Mouse (Mus musculus) embryonic facial prominence, embryonic 13.5 days (tissue): ENCODE data around the gene Tmem248. TPM values are rescaled to one million over a fixed set of nuclear protein-coding genes. Genes with fewer than 3 reads are reported as not detected.

Source experiments
- ATAC-seq: fragments of 200-750 bp; cut with Nextera tagmentation; 2 replicates; pipeline ENCODE4 v1.8.0; 2017; ENCODE audit warnings: low read depth; ENCODE audit not compliant: insufficient number of reproducible peaks, insufficient read depth, low FRiP score, low TSS enrichment
- H3K27ac ChIP-seq: fragments of 300-500 bp; sonication (generic); 2 replicates; pipeline ENCODE4 v1.5.1; 2015; ENCODE audit warnings: moderate library complexity, mild to moderate bottlenecking, inconsistent platforms
- H3K27me3 ChIP-seq: fragments of 300-500 bp; sonication (generic); 2 replicates; pipeline ENCODE4 v1.6.1; 2015; ENCODE audit warnings: mild to moderate bottlenecking, inconsistent platforms
- H3K36me3 ChIP-seq: fragments of 300-500 bp; sonication (generic); 2 replicates; pipeline ENCODE4 v1.6.1; 2015; ENCODE audit warnings: mild to moderate bottlenecking, inconsistent platforms
- H3K4me1 ChIP-seq: fragments of 300-500 bp; sonication (generic); 2 replicates; pipeline ENCODE4 v1.6.1; 2015; ENCODE audit warnings: inconsistent platforms
- H3K4me2 ChIP-seq: fragments of 300-500 bp; sonication (generic); 2 replicates; pipeline ENCODE4 v1.6.1; 2015; ENCODE audit warnings: moderate library complexity, mild to moderate bottlenecking, inconsistent platforms
- H3K4me3 ChIP-seq: fragments of 300-500 bp; sonication (generic); 2 replicates; pipeline ENCODE4 v1.5.1; 2015; ENCODE audit warnings: mild to moderate bottlenecking, inconsistent platforms
- H3K9ac ChIP-seq: fragments of 300-500 bp; sonication (generic); 2 replicates; pipeline ENCODE4 v1.6.1; 2015; ENCODE audit warnings: mild to moderate bottlenecking, inconsistent platforms
- H3K9me3 ChIP-seq: fragments of 300-500 bp; sonication (generic); 2 replicates; pipeline ENCODE4 v1.6.1; 2016; ENCODE audit warnings: inconsistent platforms
- WGBS: fragments of 180-500 bp; shearing (Covaris S2); methylation state at CpG from one replicate; pipeline ENCODE4 v1.1.7; 2015; ENCODE audit warnings: mixed read lengths; 5-methylcytosine and 5-hydroxymethylcytosine counted together
- polyA plus RNA-seq: library from polyadenylated mRNA; unstranded; fragments of >200 nt; fragmentation: Nextera tagmentation; extraction: Ambion mirVana; gene quantifications from 2 replicates; pipeline ENCODE4 v1.2.1, GENCODE M21; 2015

Gene Tmem248
- polyA plus RNA-seq, 1 experiment from 2014 or later, result 31.8 TPM

- no peak overlapping the region for H3K27ac ChIP-seq
- 81% methylated on average over 7 of the region's 7 CpGs for WGBS
Measured at GRCm38 (mm10) chr5:130266651-130267050, 49.8 kb downstream of the Tmem248 start.

GRCm38 (mm10) chr5:130267316-130267715 lies 50.4 kb downstream of the Tmem248 start:
- H3K27me3 ChIP-seq, result no peaks in the 10 kb centered on the region
- no peak overlapping the region for H3K27ac ChIP-seq
- no peak overlapping the region for H3K4me2 ChIP-seq
- H3K9me3 ChIP-seq, result no peaks in the 10 kb centered on the region
- no peak overlapping the region for H3K4me3 ChIP-seq
- H3K4me1 ChIP-seq, result no peaks in the 10 kb centered on the region
- no peak for ATAC-seq
- peaks cover 72% of the 10 kb centered on the region for H3K36me3 ChIP-seq
- 89% methylated on average over 1 of the region's 1 CpGs for WGBS
- no peak overlapping the region for H3K9ac ChIP-seq

More at GRCm38 (mm10) chr5:130266651-130267050, 49.8 kb downstream of the Tmem248 start:
- H3K4me2 ChIP-seq, result no peak overlapping the region
- H3K27me3 ChIP-seq, result no peaks in the 10 kb centered on the region
- H3K9ac ChIP-seq, result no peak overlapping the region
- H3K4me3 ChIP-seq, result no peak overlapping the region
- H3K4me1 ChIP-seq, result no peaks in the 10 kb centered on the region
- no peak for ATAC-seq
- no peaks in the 10 kb centered on the region for H3K9me3 ChIP-seq
- peaks cover 69% of the 10 kb centered on the region for H3K36me3 ChIP-seq

GRCm38 (mm10) chr5:130268976-130269375 lies 52.1 kb downstream of the Tmem248 start:
- Histone ChIP-seq H3K27ac (no peak overlapping the region), H3K27me3 (no peaks in the 10 kb centered on the region), H3K4me1 (no peaks in the 10 kb centered on the region), H3K9me3 (no peaks in the 10 kb centered on the region), H3K9ac (no peak overlapping the region), H3K36me3 (peaks cover 76% of the 10 kb centered on the region), H3K4me2 (no peak overlapping the region), H3K4me3 (no peak overlapping the region)
- ATAC-seq, result no peak
- WGBS, result 85% methylated on average over 11 of the region's 11 CpGs

- H3K4me1 ChIP-seq, result no peaks in the 10 kb centered on the region
- H3K9me3 ChIP-seq, result no peaks in the 10 kb centered on the region
- H3K4me3 ChIP-seq, result no peak overlapping the region
- no peak overlapping the region for H3K27ac ChIP-seq
- no peak overlapping the region for H3K9ac ChIP-seq
- peaks cover 73% of the 10 kb centered on the region for H3K36me3 ChIP-seq
- no peak overlapping the region for H3K4me2 ChIP-seq
- no peaks in the 10 kb centered on the region for H3K27me3 ChIP-seq
- WGBS, result 88% methylated on average over 1 of the region's 1 CpGs
- no peak for ATAC-seq
Measured at GRCm38 (mm10) chr5:130272344-130272743, 55.5 kb downstream of the Tmem248 start.

GRCm38 (mm10) chr5:130273046-130273445 lies 56.2 kb downstream of the Tmem248 start:
- ATAC-seq, result no peak

GRCm38 (mm10) chr5:130275509-130275908 lies 58.6 kb downstream of the Tmem248 start:
- Histone ChIP-seq H3K4me3 (no peak overlapping the region), H3K9ac (no peak overlapping the region), H3K4me1 (no peaks in the 10 kb centered on the region), H3K36me3 (peaks cover 77% of the 10 kb centered on the region), H3K4me2 (no peak overlapping the region), H3K27me3 (no peaks in the 10 kb centered on the region), H3K27ac (no peak overlapping the region), H3K9me3 (no peaks in the 10 kb centered on the region)
- no peak for ATAC-seq
- 44% methylated on average over 4 of the region's 4 CpGs for WGBS

More at GRCm38 (mm10) chr5:130273046-130273445, 56.2 kb downstream of the Tmem248 start:
- H3K4me3 ChIP-seq, result no peak overlapping the region
- no peak overlapping the region for H3K27ac ChIP-seq
- H3K27me3 ChIP-seq, result no peaks in the 10 kb centered on the region
- no peak overlapping the region for H3K9ac ChIP-seq
- H3K36me3 ChIP-seq, result peaks cover 73% of the 10 kb centered on the region
- 91% methylated on average over 6 of the region's 6 CpGs for WGBS
- H3K4me1 ChIP-seq, result no peaks in the 10 kb centered on the region
- H3K4me2 ChIP-seq, result no peak overlapping the region
- no peaks in the 10 kb centered on the region for H3K9me3 ChIP-seq

- Histone ChIP-seq H3K4me1 (no peaks in the 10 kb centered on the region), H3K4me2 (no peak overlapping the region), H3K27me3 (no peaks in the 10 kb centered on the region), H3K4me3 (no peak overlapping the region), H3K27ac (no peak overlapping the region), H3K36me3 (peaks cover 78% of the 10 kb centered on the region), H3K9ac (no peak overlapping the region), H3K9me3 (no peaks in the 10 kb centered on the region)
- no peak for ATAC-seq
- 87% methylated on average over 7 of the region's 7 CpGs for WGBS
Measured at GRCm38 (mm10) chr5:130278011-130278472, 61.2 kb downstream of the Tmem248 start.

- H3K36me3 ChIP-seq, result peaks cover 80% of the 10 kb centered on the region
- no peak overlapping the region for H3K9ac ChIP-seq
- no peak overlapping the region for H3K4me3 ChIP-seq
- no peaks in the 10 kb centered on the region for H3K27me3 ChIP-seq
- WGBS, result 95% methylated on average over 9 of the region's 9 CpGs
- H3K4me2 ChIP-seq, result no peak overlapping the region
- no peak overlapping the region for H3K27ac ChIP-seq
- no peak for ATAC-seq
- H3K9me3 ChIP-seq, result peaks cover 6% of the 10 kb centered on the region; the same call in 1 of the 2 replicates
- no peaks in the 10 kb centered on the region for H3K4me1 ChIP-seq
Measured at GRCm38 (mm10) chr5:130283079-130283732, 66.3 kb downstream of the Tmem248 start.

GRCm38 (mm10) chr5:130288106-130288505 lies 71.2 kb downstream of the Tmem248 start:
- Histone ChIP-seq H3K27me3 (no peaks in the 10 kb centered on the region), H3K36me3 (peaks cover 68% of the 10 kb centered on the region), H3K4me3 (no peak overlapping the region), H3K9ac (no peak overlapping the region), H3K4me2 (no peak overlapping the region), H3K9me3 (peaks cover 9% of the 10 kb centered on the region; the same call in 1 of the 2 replicates), H3K27ac (no peak overlapping the region), H3K4me1 (no peaks in the 10 kb centered on the region)
- 83% methylated on average over 7 of the region's 7 CpGs for WGBS
- no peak for ATAC-seq

GRCm38 (mm10) chr5:130290242-130290641 lies 73.4 kb downstream of the Tmem248 start:
- no peak for ATAC-seq
- H3K4me3 ChIP-seq, result no peak overlapping the region
- no peak overlapping the region for H3K27ac ChIP-seq
- H3K9me3 ChIP-seq, result peaks cover 2% of the 10 kb centered on the region; the same call in 1 of the 2 replicates
- no peaks in the 10 kb centered on the region for H3K4me1 ChIP-seq
- H3K9ac ChIP-seq, result no peak overlapping the region
- H3K27me3 ChIP-seq, result no peaks in the 10 kb centered on the region
- 95% methylated on average over 6 of the region's 6 CpGs for WGBS
- no peak overlapping the region for H3K4me2 ChIP-seq
- H3K36me3 ChIP-seq, result peaks cover 52% of the 10 kb centered on the region

GRCm38 (mm10) chr5:130290775-130291174 lies 73.9 kb downstream of the Tmem248 start:
- ATAC-seq, result no peak
- Histone ChIP-seq H3K4me1 (no peaks in the 10 kb centered on the region), H3K9ac (no peak overlapping the region), H3K36me3 (peaks cover 52% of the 10 kb centered on the region), H3K27ac (no peak overlapping the region), H3K27me3 (no peaks in the 10 kb centered on the region), H3K4me2 (no peak overlapping the region), H3K9me3 (peaks cover 2% of the 10 kb centered on the region; the same call in 1 of the 2 replicates), H3K4me3 (no peak overlapping the region)
- WGBS, result 93% methylated on average over 12 of the region's 12 CpGs

- Histone ChIP-seq H3K27me3 (no peaks in the 10 kb centered on the region), H3K9me3 (peaks cover 2% of the 10 kb centered on the region; the same call in 1 of the 2 replicates), H3K27ac (no peak overlapping the region), H3K9ac (no peak overlapping the region), H3K4me2 (no peak overlapping the region), H3K4me3 (no peak overlapping the region), H3K36me3 (peaks cover 58% of the 10 kb centered on the region), H3K4me1 (no peaks in the 10 kb centered on the region)
- WGBS, result 89% methylated on average over 4 of the region's 4 CpGs
- no peak for ATAC-seq
Measured at GRCm38 (mm10) chr5:130292976-130293375, 76.1 kb downstream of the Tmem248 start.
